Mouse (Mus musculus) megakaryocyte, embryonic 14.5 days (primary cell): ENCODE measurements around the gene Skint10. TPM values are rescaled to one million over a fixed set of nuclear protein-coding genes. Genes with fewer than 3 reads are reported as not detected.

ENCODE experiments used
- H3K27me3 ChIP-seq: replicated peaks from 2 replicates; pipeline ENCODE3; 2012; ENCODE audit warnings: inconsistent platforms
- H3K36me3 ChIP-seq: replicated peaks from 2 replicates; pipeline ENCODE3; 2012; ENCODE audit warnings: low read length, inconsistent platforms, mixed read lengths
- H3K4me1 ChIP-seq: 2 replicates; pipeline ENCODE4 v1.6.1; 2012; ENCODE audit warnings: inconsistent platforms
- H3K4me3 ChIP-seq: replicated peaks from 2 replicates; pipeline ENCODE3; 2012; ENCODE audit warnings: moderate library complexity, mild to moderate bottlenecking, inconsistent platforms
- H3K9me3 ChIP-seq: 2 replicates; pipeline ENCODE4 v1.6.1; 2012; ENCODE audit warnings: inconsistent platforms
- FLI1 ChIP-seq: IDR thresholded peaks from 2 replicates; pipeline ENCODE4 v1.6.1; 2012; ENCODE audit warnings: low read length, inconsistent platforms, mixed read lengths
- GATA1 ChIP-seq: IDR thresholded peaks from 3 replicates; pipeline ENCODE4 v1.6.1; 2012; ENCODE audit warnings: mixed read lengths, low read length, inconsistent platforms, borderline replicate concordance
- polyA plus RNA-seq: library from polyadenylated mRNA; stranded (reverse); fragments of >175 nt; gene quantifications from 2 replicates; pipeline ENCODE4 v1.2.3, GENCODE M21; 2012; ENCODE audit warnings: low replicate concordance; ENCODE audit not compliant: insufficient read depth

Skint10 gene
- not detected in 2 replicates for polyA plus RNA-seq

GRCm38 (mm10) chr4:112774766-112775165, at the start of gene Skint10:
Skint10 (minus strand) TSS chr4:112774866.
- Histone ChIP-seq H3K4me3 (no peak within 1 kb of the TSS), H3K4me1 (no peaks in the 10 kb centered on the region), H3K36me3 (no peaks in the 10 kb centered on the region), H3K9me3 (no peaks in the 10 kb centered on the region), H3K27me3 (no peaks in the 10 kb centered on the region)
- TF ChIP-seq FLI1: no peak
- TF ChIP-seq GATA1: no peak

- no peaks in the 10 kb centered on the region for H3K27me3 ChIP-seq
- TF ChIP-seq FLI1: no peak
- TF ChIP-seq GATA1: no peak
- no peaks in the 10 kb centered on the region for H3K4me1 ChIP-seq
- no peak overlapping the region for H3K4me3 ChIP-seq
- peaks cover 4% of the 10 kb centered on the region for H3K9me3 ChIP-seq
- no peaks in the 10 kb centered on the region for H3K36me3 ChIP-seq
These were observed 16.0 kb upstream of the Skint10 start for GRCm38 (mm10) chr4:112790646-112791045.

Other genes starting within 250 kb of the Skint10 start
- not detected in 2 replicates for gene Skint2, start 217.7 kb downstream of the Skint10 start, polyA plus RNA-seq